Mouse (Mus musculus): Measurements from ENCODE around the gene Ccdc43.

Ccdc43 gene

GRCm38 (mm10) chr11:102698018-102698476 is 465 bp upstream of the Ccdc43 start:
- TF ChIP-seq GATA4 (IDR thresholded peaks at IDR 0.05; ENCODE audit: insufficient replicate concordance, low read length): no peak

GRCm38 (mm10) chr11:102695289-102695688 is 2.3 kb downstream of the Ccdc43 start:
- TF ChIP-seq GATA4 (IDR thresholded peaks at IDR 0.05; ENCODE audit: insufficient replicate concordance, low read length): no peak

GRCm38 (mm10) chr11:102690162-102690561 is 7.4 kb downstream of the Ccdc43 start:
- TF ChIP-seq GATA4 (IDR thresholded peaks at IDR 0.05; ENCODE audit: insufficient replicate concordance, low read length): no peak

- no peak for TF ChIP-seq GATA4 (IDR thresholded peaks at IDR 0.05; ENCODE audit: insufficient replicate concordance, low read length)
Observed at GRCm38 (mm10) chr11:102665637-102666435, 31.7 kb downstream of the Ccdc43 start.

- TF ChIP-seq GATA4 (IDR thresholded peaks at IDR 0.05; ENCODE audit: insufficient replicate concordance, low read length): no peak
Observed at GRCm38 (mm10) chr11:102665151-102665550, 32.4 kb downstream of the Ccdc43 start.

GRCm38 (mm10) chr11:102663416-102663815 is 34.2 kb downstream of the Ccdc43 start, which contains the start of gene Meioc:
Gene Meioc (plus strand): TSS chr11:102663716.
- TF ChIP-seq GATA4 (IDR thresholded peaks at IDR 0.05; ENCODE audit: insufficient replicate concordance, low read length): no peak

GRCm38 (mm10) chr11:102656931-102657330 is 40.7 kb downstream of the Ccdc43 start:
- no peak for TF ChIP-seq GATA4 (IDR thresholded peaks at IDR 0.05; ENCODE audit: insufficient replicate concordance, low read length)

- TF ChIP-seq GATA4 (IDR thresholded peaks at IDR 0.05; ENCODE audit: insufficient replicate concordance, low read length): no peak
Observed at GRCm38 (mm10) chr11:102656326-102656926, 41.2 kb downstream of the Ccdc43 start.

- TF ChIP-seq GATA4 (IDR thresholded peaks at IDR 0.05; ENCODE audit: insufficient replicate concordance, low read length): no peak
Observed at GRCm38 (mm10) chr11:102655888-102656287, 41.7 kb downstream of the Ccdc43 start.

GRCm38 (mm10) chr11:102652844-102653243 is 44.7 kb downstream of the Ccdc43 start:
- no peak for TF ChIP-seq GATA4 (IDR thresholded peaks at IDR 0.05; ENCODE audit: insufficient replicate concordance, low read length)

- no peak for TF ChIP-seq GATA4 (IDR thresholded peaks at IDR 0.05; ENCODE audit: insufficient replicate concordance, low read length)
Observed at GRCm38 (mm10) chr11:102651381-102651780, 46.2 kb downstream of the Ccdc43 start.

GRCm38 (mm10) chr11:102647885-102648284 is 49.7 kb downstream of the Ccdc43 start:
- no peak for TF ChIP-seq GATA4 (IDR thresholded peaks at IDR 0.05; ENCODE audit: insufficient replicate concordance, low read length)

GRCm38 (mm10) chr11:102646226-102646625 is 51.4 kb downstream of the Ccdc43 start:
- TF ChIP-seq GATA4 (IDR thresholded peaks at IDR 0.05; ENCODE audit: insufficient replicate concordance, low read length): no peak

- no peak for TF ChIP-seq GATA4 (IDR thresholded peaks at IDR 0.05; ENCODE audit: insufficient replicate concordance, low read length)
Observed at GRCm38 (mm10) chr11:102643891-102644382, 53.6 kb downstream of the Ccdc43 start.

- TF ChIP-seq GATA4 (IDR thresholded peaks at IDR 0.05; ENCODE audit: insufficient replicate concordance, low read length): no peak
Observed at GRCm38 (mm10) chr11:102636887-102637286, 60.7 kb downstream of the Ccdc43 start.

Measured in liver, adult (tissue).